In the genomic region with DNA sequence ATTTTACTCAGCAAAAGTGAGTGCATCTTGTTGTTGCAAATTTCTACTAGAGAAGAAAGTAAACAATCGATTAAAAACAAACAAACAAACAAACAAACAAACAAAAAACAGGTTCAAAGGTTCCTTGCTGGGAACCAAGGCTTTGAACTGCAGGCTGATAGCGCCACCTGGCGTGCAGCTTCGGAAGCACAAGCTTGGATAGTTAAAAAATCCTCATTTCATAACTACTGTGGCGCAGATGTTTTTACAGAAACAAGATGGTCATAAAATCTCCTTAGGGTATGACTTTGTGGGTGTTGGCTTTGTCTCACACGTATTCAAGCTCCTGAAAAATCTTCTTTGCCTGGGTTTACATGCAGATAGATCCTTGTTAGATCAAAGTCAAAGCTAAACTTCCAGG, we compare ENCODE assay signal across 9 mouse cellular contexts. TPM values are rescaled to one million over a fixed set of nuclear protein-coding genes. Genes with fewer than 3 reads are reported as not detected.
DNase-seq lines count a peak whose midpoint lies in the region.
"Had no signal": no experiment of that assay in that cellular context is flagged by ENCODE, and none has a peak within 500 bp of the region (broad histone marks: within the 10 kb centered on the region; RNA-seq: fewer than 3 reads in every experiment).

No protein-coding gene starts in this region.

- peak; percentile 42 for DNase-seq in gastrocnemius, adult 18-20 months (ENCODE audit: low spot score)
- no peak for DNase-seq in gastrocnemius, postnatal 25 days
- peak; percentile 61 for DNase-seq in urinary bladder, postnatal 14 days (ENCODE audit: low spot score)
- DNase-seq in urinary bladder, adult 2 months (ENCODE audit: low spot score) = no peak
- peak; percentile 66 to 80 for DNase-seq in cerebellum, postnatal 25 days
- peak; percentile 58 for DNase-seq in kidney, adult 9 months
- DNase-seq in lung, postnatal 10 days = peak; percentile 65
- peak; percentile 55 to 83 for DNase-seq in spleen, postnatal 4 days (ENCODE audit: low spot score in 2 of 2)

RNA-seq across cellular contexts. Expression of gene Wwox, which starts 1.2 kb away (rescaled TPM):
- total RNA-seq in gastrocnemius, adult 18-20 months (2021) = 1 to 10 TPM; 5.6 to 6.1 TPM
- 1 to 10 TPM; 5.3 to 8.7 TPM for total RNA-seq in gastrocnemius, postnatal 25 days (2021)
- polyA plus RNA-seq in urinary bladder, adult 2 months (2012; rRNA removed) = 7.9 and 10.1 TPM in 2 replicates

RNA-seq across cellular contexts. Expression of gene Clec3a, which starts 20.4 kb away (rescaled TPM):
- not detected for total RNA-seq in gastrocnemius, adult 18-20 months (2021)
- total RNA-seq in gastrocnemius, postnatal 25 days (2021) = under 1 TPM; 0.51 TPM
- polyA plus RNA-seq in urinary bladder, adult 2 months (2012; rRNA removed) = not detected in 2 replicates
- polyA plus RNA-seq: liver, embryonic 16.5 days had no signal

Comparison
In these comparisons a context has a peak if more than half of its experiments do, and no peak if none do; other contexts are left out.
1. DNase-seq: peak in gastrocnemius, adult 18-20 months (single experiment), urinary bladder, postnatal 14 days (single experiment), cerebellum, postnatal 25 days (2 of 2), kidney, adult 9 months (single experiment), lung, postnatal 10 days (single experiment) and spleen, postnatal 4 days (2 of 2); none in gastrocnemius, postnatal 25 days (single experiment) and urinary bladder, adult 2 months (single experiment).